In the genomic region with DNA sequence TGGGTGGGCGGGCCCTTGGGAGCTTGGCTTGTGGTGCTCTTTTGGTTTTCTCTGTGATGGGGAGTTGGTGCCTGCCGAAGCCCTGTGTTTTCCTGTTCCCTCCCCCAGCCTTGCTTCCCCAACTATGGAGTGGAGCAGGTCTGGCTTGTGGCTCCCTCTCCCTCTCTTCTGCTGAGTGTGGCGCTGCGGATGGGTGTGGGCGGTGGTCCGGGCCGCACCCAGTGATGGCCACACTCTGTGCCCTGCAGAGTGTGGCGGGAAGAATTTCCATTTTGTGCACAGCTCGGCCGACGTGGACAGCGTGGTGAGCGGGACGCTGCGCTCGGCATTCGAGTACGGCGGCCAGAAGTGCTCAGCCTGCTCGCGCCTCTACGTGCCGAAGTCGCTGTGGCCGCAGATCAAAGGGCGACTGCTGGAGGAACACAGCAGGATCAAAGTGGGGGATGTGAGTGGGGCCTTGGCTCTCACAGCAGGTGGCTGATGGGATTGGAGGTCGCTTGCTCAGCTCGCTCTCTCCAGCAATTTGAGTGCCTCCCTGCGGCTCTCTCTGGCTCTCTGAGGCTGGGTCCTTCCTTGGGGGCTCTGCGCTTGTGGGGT, we compare ENCODE assay signal across 10 mouse cellular contexts. TPM values are rescaled to one million over a fixed set of nuclear protein-coding genes. Genes with fewer than 3 reads are reported as not detected.
DNase-seq lines count a peak whose midpoint lies in the region; ATAC-seq and TF ChIP-seq lines count a peak whose summit lies in the region.
"Had no signal": no experiment of that assay in that cellular context is flagged by ENCODE, and none has a peak within 500 bp of the region (broad histone marks: within the 10 kb centered on the region; RNA-seq: fewer than 3 reads in every experiment).

No protein-coding gene starts in this region.

- no peak for TF ChIP-seq CTCF in kidney, adult 2 months (conservative IDR thresholded peaks at IDR 0.05; ENCODE audit: insufficient read depth, insufficient read length, low read depth, low read length)

- H3K4me1 ChIP-seq in kidney, embryonic 15.5 days: peaks cover 49% of the 10 kb centered on the region
- H3K4me1 ChIP-seq in kidney, adult 2 months (ENCODE audit: control insufficient read depth, insufficient read depth, low read length): peaks cover 10% of the 10 kb centered on the region
- H3K4me1 ChIP-seq in midbrain, embryonic 16.5 days (ENCODE audit: control insufficient read depth, insufficient read depth, low read length): peaks cover 14% of the 10 kb centered on the region

- H3K36me3 ChIP-seq in kidney, embryonic 15.5 days: peaks cover 52% of the 10 kb centered on the region
- H3K36me3 ChIP-seq in kidney, adult 2 months (ENCODE audit: control insufficient read depth, insufficient read depth, low read length): peaks cover 6% of the 10 kb centered on the region
- peaks cover 8% of the 10 kb centered on the region for H3K36me3 ChIP-seq in midbrain, embryonic 16.5 days (ENCODE audit: control insufficient read depth, insufficient read depth, low read length)

- 4% methylated on average over 30 of the region's 30 CpGs for WGBS in kidney, embryonic 15.5 days
- 51% methylated on average over 30 of the region's 30 CpGs for WGBS in kidney, adult 2 months
- WGBS in midbrain, embryonic 16.5 days: 2% methylated on average over 30 of the region's 30 CpGs

- H3K27me3 ChIP-seq in kidney, embryonic 15.5 days: peaks cover 46% of the 10 kb centered on the region
- no peaks in the 10 kb centered on the region for H3K27me3 ChIP-seq in kidney, adult 2 months (replicated peaks; ENCODE audit: control insufficient read depth, insufficient read depth, low read length)
- no peaks in the 10 kb centered on the region; the same call in 1 of the 2 replicates for H3K27me3 ChIP-seq in midbrain, embryonic 16.5 days (ENCODE audit: control insufficient read depth, insufficient read depth, low read depth, low read length)
- H3K27me3 ChIP-seq: Patski had no signal

- no peak overlapping the region for H3K9ac ChIP-seq in kidney, embryonic 15.5 days
- H3K9ac ChIP-seq in midbrain, embryonic 16.5 days (ENCODE audit: low read depth, low read length): peak overlapping the region; percentile 32; the same call in 1 of the 2 replicates

- DNase-seq in kidney, adult 2 months: no peak
- peak; percentile 35 for DNase-seq in adrenal gland, postnatal 25 days
- peak; percentile 29 for DNase-seq in heart, postnatal 4 days
- no peak for DNase-seq in urinary bladder, postnatal 25 days (ENCODE audit: low spot score)

- no peak for TF ChIP-seq POLR2A in kidney, adult 2 months (IDR thresholded peaks at IDR 0.05; ENCODE audit: low read depth, low read length)

- ATAC-seq in kidney, embryonic 15.5 days (replicated peaks; ENCODE audit: low FRiP score): 0 out of 2 replicates have a peak, but pooled peaks have one; percentile 3
- no peak; the same call in 1 of the 2 replicates for ATAC-seq in midbrain, embryonic 16.5 days
- ATAC-seq in cerebellum, adult (ENCODE audit: insufficient number of reproducible peaks, low FRiP score, low TSS enrichment): no peak
- no peak for ATAC-seq in activated CD4-positive, CD25-positive, alpha-beta regulatory T cell, adult 4 months
- ATAC-seq: Patski had no signal

- no peaks in the 10 kb centered on the region for H3K9me3 ChIP-seq in kidney, embryonic 15.5 days (replicated peaks)
- H3K9me3 ChIP-seq in midbrain, embryonic 16.5 days (replicated peaks; ENCODE audit: control insufficient read depth, low read length, poor library complexity, severe bottlenecking): no peaks in the 10 kb centered on the region

- H3K27ac ChIP-seq in kidney, embryonic 15.5 days: no peak overlapping the region
- no peak overlapping the region for H3K27ac ChIP-seq in kidney, adult 2 months (ENCODE audit: insufficient read depth, low read depth, low read length)
- peak overlapping the region; percentile 65; the same call in 1 of the 2 replicates for H3K27ac ChIP-seq in midbrain, embryonic 16.5 days (ENCODE audit: low read length)

- H3K4me2 ChIP-seq in kidney, embryonic 15.5 days: peak overlapping the region; percentile 55
- H3K4me2 ChIP-seq in midbrain, embryonic 16.5 days (ENCODE audit: low read length): peak overlapping the region; percentile 54

- H3K4me3 ChIP-seq in kidney, embryonic 15.5 days (replicated peaks): peak overlapping the region; percentile 19
- H3K4me3 ChIP-seq in kidney, adult 2 months (ENCODE audit: insufficient read depth, low read depth, low read length): no peak overlapping the region
- peak overlapping the region; percentile 20; the same call in 1 of the 2 replicates for H3K4me3 ChIP-seq in midbrain, embryonic 16.5 days (ENCODE audit: low read depth, low read length)

RNA-seq across cellular contexts. Expression of a gene that starts 11.4 kb away (rescaled TPM):
- not detected in 2 replicates for polyA plus RNA-seq in kidney, embryonic 15.5 days (2015; fragmentation: Nextera tagmentation; extraction: Ambion mirVana)
- 0.08 and 0.14 TPM in 2 replicates for polyA plus RNA-seq in kidney, adult 2 months (2012; rRNA removed)
- not detected in 2 replicates for total RNA-seq in adrenal gland, postnatal 25 days (2021)
- not detected for total RNA-seq in heart, postnatal 4 days (2021)
- polyA plus RNA-seq in midbrain, embryonic 16.5 days (2015; fragmentation: Nextera tagmentation; extraction: Ambion mirVana): not detected in 2 replicates
- not detected for polyA plus RNA-seq in activated CD4-positive, CD25-positive, alpha-beta regulatory T cell, adult 4 months (2017; shearing (Covaris generic))
- total RNA-seq: liver, adult 2 months had no signal

RNA-seq across cellular contexts. Expression of a gene that starts 19.3 kb away (rescaled TPM):
- 80.5 and 85.0 TPM in 2 replicates for polyA plus RNA-seq in kidney, embryonic 15.5 days (2015; fragmentation: Nextera tagmentation; extraction: Ambion mirVana)
- polyA plus RNA-seq in kidney, adult 2 months (2012; rRNA removed): 517 and 605 TPM in 2 replicates
- 124 and 138 TPM in 2 replicates for total RNA-seq in adrenal gland, postnatal 25 days (2021)
- total RNA-seq in heart, postnatal 4 days (2021): 10 to 100 TPM; 15.1 to 15.4 TPM
- 23.5 and 27.0 TPM in 2 replicates for polyA plus RNA-seq in midbrain, embryonic 16.5 days (2015; fragmentation: Nextera tagmentation; extraction: Ambion mirVana)
- polyA plus RNA-seq in activated CD4-positive, CD25-positive, alpha-beta regulatory T cell, adult 4 months (2017; shearing (Covaris generic)): 10 to 100 TPM in 1 of 2 experiments, 1 to 10 TPM in 1; 6.7 to 11.3 TPM

RNA-seq across cellular contexts. Expression of a gene that starts 38.9 kb away (rescaled TPM):
- polyA plus RNA-seq in kidney, embryonic 15.5 days (2015; fragmentation: Nextera tagmentation; extraction: Ambion mirVana): not detected in 2 replicates
- polyA plus RNA-seq in kidney, adult 2 months (2012; rRNA removed): 0.02 and 0.08 TPM in 2 replicates
- not detected in 2 replicates for total RNA-seq in adrenal gland, postnatal 25 days (2021)
- total RNA-seq in heart, postnatal 4 days (2021): not detected
- not detected in 2 replicates for polyA plus RNA-seq in midbrain, embryonic 16.5 days (2015; fragmentation: Nextera tagmentation; extraction: Ambion mirVana)
- not detected for polyA plus RNA-seq in activated CD4-positive, CD25-positive, alpha-beta regulatory T cell, adult 4 months (2017; shearing (Covaris generic))
- polyA plus RNA-seq: Patski had no signal

Comparison
In these comparisons a context has a peak if more than half of its experiments do, and no peak if none do; other contexts are left out.
1. DNase-seq: peak in adrenal gland, postnatal 25 days (single experiment) and heart, postnatal 4 days (single experiment); none in kidney, adult 2 months (single experiment) and urinary bladder, postnatal 25 days (single experiment).